Mouse (Mus musculus): ENCODE results near the gene Dhx38. TPM values are rescaled to one million over a fixed set of nuclear protein-coding genes. Genes with fewer than 3 reads are reported as not detected.

Gene Dhx38
- polyA plus RNA-seq, 1 experiment from 2014 or later, result 19.8 TPM

GRCm38 (mm10) chr8:109542748-109543519 lies 22.7 kb downstream of the Dhx38 start:
- H3K27ac ChIP-seq (ENCODE audit: poor library complexity, severe bottlenecking), result no peak overlapping the region
- ATAC-seq (ENCODE audit: insufficient number of reproducible peaks, low FRiP score), result no peak
- no peaks in the 10 kb centered on the region for H3K27me3 ChIP-seq (replicated peaks)
- H3K4me1 ChIP-seq (replicated peaks), result no peaks in the 10 kb centered on the region
- H3K4me2 ChIP-seq, result no peak overlapping the region
- WGBS, result 78% methylated on average over 8 of the region's 8 CpGs
- no peak overlapping the region for H3K9ac ChIP-seq
- H3K4me3 ChIP-seq, result no peak overlapping the region
- H3K36me3 ChIP-seq, result peaks cover 25% of the 10 kb centered on the region
- H3K9me3 ChIP-seq (replicated peaks), result no peaks in the 10 kb centered on the region

GRCm38 (mm10) chr8:109542165-109542564 lies 23.5 kb downstream of the Dhx38 start:
- Histone ChIP-seq H3K4me2 (no peak overlapping the region), H3K4me3 (no peak overlapping the region), H3K27me3 (replicated peaks) (no peaks in the 10 kb centered on the region), H3K9me3 (replicated peaks) (no peaks in the 10 kb centered on the region), H3K9ac (no peak overlapping the region), H3K27ac (ENCODE audit: poor library complexity, severe bottlenecking) (no peak overlapping the region), H3K4me1 (replicated peaks) (no peaks in the 10 kb centered on the region), H3K36me3 (peaks cover 17% of the 10 kb centered on the region)
- WGBS, result 63% methylated on average over 5 of the region's 5 CpGs
- no peak for ATAC-seq (ENCODE audit: insufficient number of reproducible peaks, low FRiP score)

- Histone ChIP-seq H3K4me2 (peak overlapping the region; percentile 45), H3K27ac (ENCODE audit: poor library complexity, severe bottlenecking) (peak overlapping the region; percentile 14; the same call in 1 of the 2 replicates), H3K9ac (peak overlapping the region; percentile 10; the same call in 1 of the 2 replicates), H3K4me3 (peak overlapping the region; percentile 20), H3K9me3 (replicated peaks) (no peaks in the 10 kb centered on the region), H3K4me1 (replicated peaks) (peaks cover 4% of the 10 kb centered on the region), H3K36me3 (no peaks in the 10 kb centered on the region), H3K27me3 (replicated peaks) (peaks cover 10% of the 10 kb centered on the region; the same call in 1 of the 2 replicates)
- WGBS, result 3% methylated on average over 5 of the region's 5 CpGs
- ATAC-seq (ENCODE audit: insufficient number of reproducible peaks, low FRiP score), result peak; percentile 82
These were observed 29.0 kb downstream of the Dhx38 start for GRCm38 (mm10) chr8:109536703-109537102.

- H3K4me2 ChIP-seq, result no peak overlapping the region
- no peak overlapping the region for H3K9ac ChIP-seq
- no peaks in the 10 kb centered on the region for H3K9me3 ChIP-seq (replicated peaks)
- peaks cover 4% of the 10 kb centered on the region for H3K4me1 ChIP-seq (replicated peaks)
- no peak overlapping the region for H3K27ac ChIP-seq (ENCODE audit: poor library complexity, severe bottlenecking)
- 77% methylated on average over 19 of the region's 19 CpGs for WGBS
- no peaks in the 10 kb centered on the region for H3K36me3 ChIP-seq
- ATAC-seq (ENCODE audit: insufficient number of reproducible peaks, low FRiP score), result no peak
- peaks cover 11% of the 10 kb centered on the region; the same call in 1 of the 2 replicates for H3K27me3 ChIP-seq (replicated peaks)
- H3K4me3 ChIP-seq, result no peak overlapping the region
These were observed 30.3 kb downstream of the Dhx38 start for GRCm38 (mm10) chr8:109535140-109535990.

GRCm38 (mm10) chr8:109524008-109524407 lies 41.7 kb downstream of the Dhx38 start:
- Histone ChIP-seq H3K9me3 (replicated peaks) (0 out of 2 replicates have a peak, but pooled peaks cover 4% of the 10 kb centered on the region), H3K4me3 (no peak overlapping the region)
- 66% methylated on average over 2 of the region's 2 CpGs for WGBS

GRCm38 (mm10) chr8:109505560-109505959 lies 60.1 kb downstream of the Dhx38 start:
- H3K36me3 ChIP-seq, result no peaks in the 10 kb centered on the region
- H3K9me3 ChIP-seq (replicated peaks), result no peaks in the 10 kb centered on the region
- no peak overlapping the region for H3K27ac ChIP-seq (ENCODE audit: poor library complexity, severe bottlenecking)
- no peak overlapping the region for H3K9ac ChIP-seq
- H3K4me1 ChIP-seq (replicated peaks), result peaks cover 6% of the 10 kb centered on the region; the same call in 1 of the 2 replicates
- no peak overlapping the region for H3K4me2 ChIP-seq
- no peak for ATAC-seq (ENCODE audit: insufficient number of reproducible peaks, low FRiP score)
- H3K27me3 ChIP-seq (replicated peaks), result no peaks in the 10 kb centered on the region
- no peak overlapping the region for H3K4me3 ChIP-seq
- 88% methylated on average over 5 of the region's 5 CpGs for WGBS

More at GRCm38 (mm10) chr8:109524008-109524407, 41.7 kb downstream of the Dhx38 start:
- Histone ChIP-seq H3K27me3 (replicated peaks) (0 out of 2 replicates have a peak, but pooled peaks cover 4% of the 10 kb centered on the region), H3K27ac (ENCODE audit: poor library complexity, severe bottlenecking) (no peak overlapping the region), H3K9ac (no peak overlapping the region), H3K4me2 (no peak overlapping the region), H3K4me1 (replicated peaks) (no peaks in the 10 kb centered on the region), H3K36me3 (no peaks in the 10 kb centered on the region)
- no peak for ATAC-seq (ENCODE audit: insufficient number of reproducible peaks, low FRiP score)

- H3K27ac ChIP-seq (ENCODE audit: poor library complexity, severe bottlenecking), result no peak overlapping the region
- H3K9me3 ChIP-seq (replicated peaks), result no peaks in the 10 kb centered on the region
- no peak overlapping the region for H3K4me2 ChIP-seq
- no peak overlapping the region for H3K4me3 ChIP-seq
- peaks cover 6% of the 10 kb centered on the region; the same call in 1 of the 2 replicates for H3K4me1 ChIP-seq (replicated peaks)
- no peak overlapping the region for H3K9ac ChIP-seq
- no peak for ATAC-seq (ENCODE audit: insufficient number of reproducible peaks, low FRiP score)
- H3K27me3 ChIP-seq (replicated peaks), result no peaks in the 10 kb centered on the region
- no peaks in the 10 kb centered on the region for H3K36me3 ChIP-seq
- WGBS, result 63% methylated on average over 1 of the region's 1 CpGs
These were observed 62.1 kb downstream of the Dhx38 start for GRCm38 (mm10) chr8:109503566-109503965.

GRCm38 (mm10) chr8:109499009-109499717 lies 66.5 kb downstream of the Dhx38 start:
- no peak for ATAC-seq (ENCODE audit: insufficient number of reproducible peaks, low FRiP score)
- H3K4me3 ChIP-seq, result no peak overlapping the region

More at GRCm38 (mm10) chr8:109499009-109499717, 66.5 kb downstream of the Dhx38 start:
- H3K36me3 ChIP-seq, result no peaks in the 10 kb centered on the region
- no peaks in the 10 kb centered on the region for H3K9me3 ChIP-seq (replicated peaks)
- peaks cover 3% of the 10 kb centered on the region; the same call in 1 of the 2 replicates for H3K4me1 ChIP-seq (replicated peaks)
- H3K27me3 ChIP-seq (replicated peaks), result no peaks in the 10 kb centered on the region
- no peak overlapping the region for H3K4me2 ChIP-seq
- H3K9ac ChIP-seq, result no peak overlapping the region
- no peak overlapping the region for H3K27ac ChIP-seq (ENCODE audit: poor library complexity, severe bottlenecking)
- WGBS, result 81% methylated on average over 16 of the region's 16 CpGs
